Mouse (Mus musculus) embryonic facial prominence, embryonic 15.5 days (tissue): ENCODE measurements around the gene Slc2a10. TPM values are rescaled to one million over a fixed set of nuclear protein-coding genes. Genes with fewer than 3 reads are reported as not detected.

Source experiments
- ATAC-seq: fragments of 200-750 bp; cut with Nextera tagmentation; 2 replicates; pipeline ENCODE4 v1.8.0; 2017; ENCODE audit warnings: low read depth, moderate TSS enrichment; ENCODE audit not compliant: insufficient number of reproducible peaks, low FRiP score, low TSS enrichment
- H3K27ac ChIP-seq: fragments of 300-500 bp; sonication (generic); replicated peaks from 2 replicates; pipeline ENCODE4 v1.5.1; 2015; ENCODE audit warnings: mild to moderate bottlenecking, inconsistent platforms
- H3K27me3 ChIP-seq: fragments of 300-500 bp; sonication (generic); 2 replicates; pipeline ENCODE4 v1.6.1; 2015; ENCODE audit warnings: inconsistent platforms
- H3K36me3 ChIP-seq: fragments of 300-500 bp; sonication (generic); 2 replicates; pipeline ENCODE4 v1.6.1; 2015; ENCODE audit warnings: mild to moderate bottlenecking, inconsistent platforms
- H3K4me1 ChIP-seq: fragments of 300-500 bp; sonication (generic); 2 replicates; pipeline ENCODE4 v1.6.1; 2015; ENCODE audit warnings: inconsistent platforms
- H3K4me2 ChIP-seq: fragments of 300-500 bp; sonication (generic); replicated peaks from 2 replicates; pipeline ENCODE4 v1.6.1; 2015; ENCODE audit warnings: mild to moderate bottlenecking, inconsistent platforms
- H3K4me3 ChIP-seq: fragments of 300-500 bp; sonication (generic); replicated peaks from 2 replicates; pipeline ENCODE4 v1.5.1; 2015; ENCODE audit warnings: mild to moderate bottlenecking, inconsistent platforms
- H3K9ac ChIP-seq: fragments of 300-500 bp; sonication (generic); 2 replicates; pipeline ENCODE4 v1.6.1; 2015; ENCODE audit warnings: inconsistent platforms
- H3K9me3 ChIP-seq: fragments of 300-500 bp; sonication (generic); replicated peaks from 2 replicates; pipeline ENCODE4 v1.6.1; 2016; ENCODE audit warnings: inconsistent platforms
- WGBS: fragments of 180-500 bp; shearing (Covaris S2); methylation state at CpG from one replicate; pipeline ENCODE4 v1.1.7; 2015; 5-methylcytosine and 5-hydroxymethylcytosine counted together
- polyA plus RNA-seq: library from polyadenylated mRNA; unstranded; fragments of >200 nt; fragmentation: Nextera tagmentation; extraction: Ambion mirVana; gene quantifications from 2 replicates; pipeline ENCODE4 v1.2.1, GENCODE M21; 2015

The Slc2a10 gene
- 15.6 and 15.8 TPM in 2 replicates for polyA plus RNA-seq

DNA sequence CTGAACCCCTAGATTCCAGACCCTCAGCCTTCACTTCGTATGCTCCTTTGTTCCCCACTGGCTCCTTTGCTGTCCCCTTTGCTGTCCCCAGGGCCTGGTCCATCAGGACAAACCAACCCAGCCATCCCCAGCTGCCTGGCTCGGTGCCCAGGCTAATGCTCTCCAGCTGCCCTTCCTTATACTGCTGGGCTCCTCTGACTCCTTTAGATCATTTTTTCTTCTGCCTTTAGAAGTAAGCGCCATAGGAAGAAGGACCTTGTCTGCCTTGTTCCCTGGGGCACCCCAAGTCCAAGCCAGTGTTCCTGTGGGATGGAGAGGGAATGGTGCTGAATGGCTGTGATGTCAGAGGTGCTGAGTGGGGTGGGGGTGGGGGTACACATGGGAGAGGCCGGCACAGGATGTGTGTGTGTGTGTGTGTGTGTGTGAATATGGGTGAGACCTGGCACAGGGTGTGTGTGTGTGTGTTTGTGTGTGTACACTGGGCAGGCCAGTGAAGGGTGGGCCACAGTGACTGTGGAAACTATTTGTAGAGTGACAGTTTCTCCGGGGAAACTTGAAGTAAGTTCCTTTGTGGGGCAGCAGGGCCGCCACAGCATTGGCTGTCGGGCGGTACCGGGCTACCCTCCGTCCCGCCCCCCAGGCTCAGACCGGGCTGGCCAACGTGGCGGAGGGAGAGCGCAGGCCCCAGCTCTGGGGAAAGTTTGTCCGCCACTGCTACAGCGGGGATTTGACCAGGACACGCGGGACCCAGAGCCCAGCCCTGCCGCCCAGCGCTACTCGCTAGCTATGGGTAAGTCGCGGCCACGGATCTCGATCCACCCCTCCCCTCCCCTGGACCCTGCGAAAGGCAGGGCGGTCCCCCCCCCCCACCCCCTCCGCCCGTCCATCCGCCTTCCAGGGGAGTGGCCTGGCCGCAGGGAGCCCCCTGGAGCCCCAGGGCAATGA lies at the start of gene Slc2a10:
Gene Slc2a10 (plus strand): TSS at position 529 of the 945 bp plus-strand sequence.
- Histone ChIP-seq H3K9me3 (no peaks in the 10 kb centered on the region), H3K4me1 (peaks cover 33% of the 10 kb centered on the region), H3K9ac (peak within 1 kb of the TSS; percentile 53), H3K27ac (peak within 1 kb of the TSS; percentile 79), H3K36me3 (no peaks in the 10 kb centered on the region), H3K4me2 (peak within 1 kb of the TSS; percentile 63), H3K27me3 (no peaks in the 10 kb centered on the region), H3K4me3 (peak within 1 kb of the TSS; percentile 53)
- WGBS, result 2% methylated on average over 31 of the region's 32 CpGs
- peak; percentile 85 for ATAC-seq

DNA sequence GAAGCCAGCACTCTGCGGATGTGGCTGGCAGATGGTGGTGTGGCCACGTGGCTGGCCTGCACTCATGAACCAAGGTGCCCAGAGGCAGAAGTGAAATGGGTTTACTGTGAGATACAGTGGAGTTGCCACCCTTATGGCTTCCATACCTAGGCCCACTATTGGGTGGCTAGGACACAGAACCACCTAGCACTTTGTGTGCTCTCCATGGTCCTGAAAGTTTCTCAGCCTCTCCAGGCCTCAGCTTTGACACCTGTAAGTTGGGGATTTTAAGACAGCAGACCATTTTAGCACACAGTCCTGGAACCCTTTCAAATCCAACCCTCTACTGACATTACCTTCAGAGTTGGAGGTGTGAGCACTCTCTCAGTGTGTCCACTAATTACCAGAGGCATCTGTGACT lies 46.9 kb upstream of the Slc2a10 start:
- Histone ChIP-seq H3K9me3 (no peaks in the 10 kb centered on the region), H3K36me3 (no peaks in the 10 kb centered on the region), H3K4me3 (no peak overlapping the region), H3K4me2 (no peak overlapping the region), H3K27ac (no peak overlapping the region), H3K9ac (no peak overlapping the region), H3K4me1 (no peaks in the 10 kb centered on the region), H3K27me3 (no peaks in the 10 kb centered on the region)
- no peak for ATAC-seq
- WGBS, result 65% methylated on average over 2 of the region's 2 CpGs

GRCm38 (mm10) chr2:165458189-165458588 lies 45.4 kb upstream of the Slc2a10 start:
- 47% methylated on average over 5 of the region's 5 CpGs for WGBS
- H3K4me2 ChIP-seq, result no peak overlapping the region
- no peak overlapping the region for H3K27ac ChIP-seq
- H3K4me3 ChIP-seq, result no peak overlapping the region
- no peaks in the 10 kb centered on the region for H3K9me3 ChIP-seq
- H3K4me1 ChIP-seq, result no peaks in the 10 kb centered on the region
- H3K9ac ChIP-seq, result no peak overlapping the region
- H3K36me3 ChIP-seq, result no peaks in the 10 kb centered on the region
- ATAC-seq, result no peak
- no peaks in the 10 kb centered on the region for H3K27me3 ChIP-seq

DNA sequence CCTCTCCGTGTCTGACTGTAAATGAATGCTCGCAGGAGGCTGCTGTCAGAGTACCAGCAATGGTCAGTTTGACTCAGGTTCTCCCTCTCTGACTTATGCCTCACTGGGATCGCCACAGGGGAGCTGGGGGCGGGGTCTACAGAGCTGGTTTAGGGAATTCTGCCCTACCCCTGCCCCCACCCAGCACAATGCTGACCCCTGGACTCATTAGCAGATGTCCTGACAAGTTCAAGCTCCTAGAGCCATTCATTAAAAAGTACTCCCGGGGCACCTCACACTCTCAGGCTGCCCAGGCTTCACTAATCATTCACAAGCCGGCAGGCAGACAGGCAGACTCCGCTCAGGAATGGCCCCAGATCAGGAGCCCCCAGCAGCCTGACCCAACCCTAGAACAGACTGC lies 43.9 kb upstream of the Slc2a10 start:
- Histone ChIP-seq H3K27ac (no peak overlapping the region), H3K9me3 (no peaks in the 10 kb centered on the region), H3K27me3 (no peaks in the 10 kb centered on the region), H3K4me2 (no peak overlapping the region), H3K4me3 (no peak overlapping the region), H3K36me3 (no peaks in the 10 kb centered on the region), H3K4me1 (no peaks in the 10 kb centered on the region), H3K9ac (no peak overlapping the region)
- no peak for ATAC-seq
- 13% methylated on average over 7 of the region's 7 CpGs for WGBS

GRCm38 (mm10) chr2:165467824-165468452 lies 35.6 kb upstream of the Slc2a10 start:
- 52% methylated on average over 15 of the region's 15 CpGs for WGBS
- no peak overlapping the region for H3K4me3 ChIP-seq
- peaks cover 2% of the 10 kb centered on the region for H3K4me1 ChIP-seq
- H3K27ac ChIP-seq, result no peak overlapping the region
- peaks cover 21% of the 10 kb centered on the region for H3K27me3 ChIP-seq
- H3K9ac ChIP-seq, result no peak overlapping the region
- ATAC-seq, result no peak
- no peaks in the 10 kb centered on the region for H3K36me3 ChIP-seq
- no peak overlapping the region for H3K4me2 ChIP-seq
- H3K9me3 ChIP-seq, result no peaks in the 10 kb centered on the region

DNA sequence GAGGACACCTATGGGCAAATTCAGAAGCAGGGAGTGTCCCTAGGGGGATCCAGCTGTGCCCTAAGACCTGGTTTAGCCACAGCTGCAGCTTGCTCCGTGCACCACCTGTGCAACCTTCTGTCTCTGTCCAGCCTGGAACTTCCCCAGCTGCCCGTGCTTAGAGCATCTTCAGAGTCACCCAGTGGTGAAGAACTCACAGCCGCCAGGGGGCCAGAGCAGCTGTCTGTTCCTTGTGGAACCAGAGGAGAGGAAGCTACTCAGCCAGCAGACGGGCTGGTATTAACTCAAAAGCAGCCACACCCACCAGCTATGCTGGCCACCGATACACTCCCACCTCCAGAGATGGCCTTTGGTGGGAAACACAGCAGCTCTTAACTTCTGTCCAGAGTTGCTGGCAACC lies 33.4 kb upstream of the Slc2a10 start:
- Histone ChIP-seq H3K27me3 (peaks cover 33% of the 10 kb centered on the region), H3K4me3 (no peak overlapping the region), H3K36me3 (no peaks in the 10 kb centered on the region), H3K27ac (no peak overlapping the region), H3K9me3 (no peaks in the 10 kb centered on the region), H3K4me2 (no peak overlapping the region), H3K4me1 (peaks cover 4% of the 10 kb centered on the region), H3K9ac (no peak overlapping the region)
- ATAC-seq, result no peak
- 26% methylated on average over 5 of the region's 5 CpGs for WGBS

DNA sequence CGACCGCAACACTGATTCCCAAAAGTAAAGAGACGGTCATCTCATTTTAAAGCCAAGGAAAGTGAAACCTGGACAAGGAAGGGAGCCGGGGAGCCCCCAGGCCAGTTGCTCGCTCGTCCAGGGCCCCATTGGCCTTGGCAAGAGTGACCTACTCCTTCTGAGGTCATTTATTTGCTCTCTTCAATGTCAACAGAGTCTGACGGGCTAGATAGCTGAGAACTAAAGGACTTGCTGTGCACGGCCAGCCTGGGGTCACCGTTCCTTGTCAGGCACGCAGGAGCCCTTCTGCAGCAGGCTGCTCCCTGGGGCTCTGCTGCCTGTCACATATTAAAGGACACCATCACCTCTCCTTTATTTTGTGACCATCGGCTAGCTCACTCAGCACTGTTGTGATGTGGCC lies 31.6 kb upstream of the Slc2a10 start:
- Histone ChIP-seq H3K27me3 (peaks cover 33% of the 10 kb centered on the region), H3K9me3 (no peaks in the 10 kb centered on the region), H3K9ac (no peak overlapping the region), H3K4me3 (no peak overlapping the region), H3K4me2 (no peak overlapping the region), H3K27ac (no peak overlapping the region), H3K36me3 (no peaks in the 10 kb centered on the region), H3K4me1 (peaks cover 4% of the 10 kb centered on the region)
- WGBS, result 69% methylated on average over 11 of the region's 11 CpGs
- ATAC-seq, result no peak

DNA sequence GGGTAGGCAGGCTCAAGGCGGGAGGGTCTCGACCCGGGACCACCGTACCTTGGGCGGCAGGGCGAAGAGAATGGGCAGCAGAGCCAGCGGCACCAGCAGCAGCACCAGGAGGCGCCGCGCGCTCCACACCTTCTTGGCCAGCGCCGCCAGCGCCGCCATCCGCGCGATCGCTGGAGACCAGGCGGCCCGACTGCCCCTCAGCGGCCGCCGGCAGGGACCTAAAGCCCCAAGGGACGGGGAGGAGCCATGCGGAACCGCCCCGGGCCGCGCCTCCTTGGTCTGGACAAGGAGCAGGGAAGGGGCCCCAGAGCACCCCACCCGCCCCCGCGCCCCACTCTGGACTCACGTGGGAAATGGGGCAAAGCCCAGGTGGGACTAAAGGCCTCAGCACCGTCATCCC lies 30.6 kb upstream of the Slc2a10 start, which contains the start of gene Slc13a3:
Gene Slc13a3 (minus strand): TSS at position 228 of the 400 bp plus-strand sequence.
- H3K9me3 ChIP-seq, result no peaks in the 10 kb centered on the region
- no peak for ATAC-seq
- WGBS, result 2% methylated on average over 35 of the region's 35 CpGs
- peaks cover 4% of the 10 kb centered on the region for H3K4me1 ChIP-seq
- H3K4me2 ChIP-seq, result peak within 1 kb of the TSS; percentile 28
- H3K27ac ChIP-seq, result no peak within 1 kb of the TSS
- H3K9ac ChIP-seq, result no peak within 1 kb of the TSS
- no peaks in the 10 kb centered on the region for H3K36me3 ChIP-seq
- H3K4me3 ChIP-seq, result peak within 1 kb of the TSS; percentile 17
- H3K27me3 ChIP-seq, result peaks cover 33% of the 10 kb centered on the region

GRCm38 (mm10) chr2:165475412-165475811 lies 28.2 kb upstream of the Slc2a10 start:
- Histone ChIP-seq H3K9me3 (no peaks in the 10 kb centered on the region), H3K4me3 (no peak overlapping the region), H3K4me2 (no peak overlapping the region), H3K9ac (no peak overlapping the region), H3K36me3 (no peaks in the 10 kb centered on the region), H3K27ac (no peak overlapping the region), H3K27me3 (peaks cover 33% of the 10 kb centered on the region), H3K4me1 (peaks cover 4% of the 10 kb centered on the region)
- 71% methylated on average over 7 of the region's 7 CpGs for WGBS
- ATAC-seq, result no peak

DNA sequence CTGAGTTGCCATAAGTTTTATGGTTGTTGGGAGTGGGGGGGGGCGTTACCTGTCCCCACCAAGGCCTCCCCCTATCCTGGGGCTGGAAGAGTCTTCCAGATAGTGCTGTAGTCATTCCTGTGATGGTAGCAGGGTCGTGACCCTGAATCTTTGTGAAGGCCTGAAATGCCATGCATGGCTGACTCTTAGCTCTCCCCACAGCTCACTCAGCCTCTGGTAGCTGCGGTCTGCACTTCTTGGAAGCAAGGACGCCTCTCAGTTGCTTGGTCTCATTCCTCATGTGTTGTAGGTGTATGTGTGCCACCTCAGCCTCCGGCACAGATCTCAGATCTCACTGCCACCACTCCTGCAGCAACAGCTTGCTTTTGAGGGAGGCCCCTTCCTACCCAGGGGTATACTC lies 27.7 kb upstream of the Slc2a10 start:
- H3K27me3 ChIP-seq, result peaks cover 33% of the 10 kb centered on the region
- H3K27ac ChIP-seq, result no peak overlapping the region
- ATAC-seq, result no peak
- H3K9me3 ChIP-seq, result no peaks in the 10 kb centered on the region
- no peak overlapping the region for H3K4me3 ChIP-seq
- H3K4me1 ChIP-seq, result peaks cover 4% of the 10 kb centered on the region
- no peak overlapping the region for H3K9ac ChIP-seq
- H3K36me3 ChIP-seq, result no peaks in the 10 kb centered on the region
- WGBS, result 63% methylated on average over 5 of the region's 5 CpGs
- no peak overlapping the region for H3K4me2 ChIP-seq

GRCm38 (mm10) chr2:165482003-165482402 lies 21.6 kb upstream of the Slc2a10 start:
- Histone ChIP-seq H3K4me2 (no peak overlapping the region), H3K36me3 (no peaks in the 10 kb centered on the region), H3K27me3 (no peaks in the 10 kb centered on the region), H3K4me1 (peaks cover 10% of the 10 kb centered on the region), H3K4me3 (no peak overlapping the region), H3K9me3 (no peaks in the 10 kb centered on the region), H3K27ac (no peak overlapping the region), H3K9ac (no peak overlapping the region)
- WGBS, result 53% methylated on average over 8 of the region's 8 CpGs
- no peak for ATAC-seq
